Mouse (Mus musculus): ENCODE results near the gene Gm26938.

The Gm26938 gene

GRCm38 (mm10) chr5:139794938-139795337, 31.3 kb downstream of the Gm26938 start:
- DNase-seq (ENCODE audit: low spot score in 2 of 2), result no peak

GRCm38 (mm10) chr5:139794137-139794536, 32.1 kb downstream of the Gm26938 start:
- no peak for DNase-seq (ENCODE audit: low spot score in 2 of 2)

DNA sequence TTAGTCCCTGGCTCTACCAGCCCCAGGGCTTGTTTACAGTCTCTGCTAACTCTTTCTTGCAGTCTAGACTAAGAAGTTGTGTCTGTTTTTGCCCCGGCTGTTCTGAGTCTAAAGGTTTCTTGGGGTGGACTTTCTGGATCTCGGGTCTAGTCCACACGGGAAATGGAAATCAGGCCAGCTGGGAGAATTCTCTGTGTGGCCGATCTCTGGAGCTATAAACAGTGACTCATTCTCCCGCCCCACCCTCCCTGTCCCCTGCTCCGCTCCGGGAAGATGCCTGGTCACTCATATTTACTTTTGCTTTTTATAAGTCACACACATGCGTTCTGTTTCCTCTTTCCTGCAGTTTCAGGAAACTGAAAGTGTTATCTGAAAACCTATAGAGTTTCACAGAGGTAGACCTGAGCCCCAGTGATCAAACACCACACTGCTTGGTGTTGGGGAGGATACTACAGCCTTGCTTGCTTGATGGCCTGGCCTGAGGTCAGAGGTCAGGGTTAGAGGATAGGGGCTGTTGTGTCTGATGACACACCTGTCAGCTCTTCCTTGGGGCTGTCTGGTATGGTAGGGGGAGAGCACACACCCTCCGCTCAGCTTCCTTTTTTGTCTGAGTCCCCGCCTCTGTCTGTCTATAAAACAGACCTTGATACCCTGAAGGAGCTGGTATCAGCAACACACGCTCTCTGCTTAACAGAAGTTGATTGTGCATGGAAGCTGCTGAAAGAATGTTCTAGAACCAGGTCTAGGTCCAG, 32.7 kb downstream of the Gm26938 start:
- no peak for DNase-seq (ENCODE audit: low spot score in 2 of 2)

DNA sequence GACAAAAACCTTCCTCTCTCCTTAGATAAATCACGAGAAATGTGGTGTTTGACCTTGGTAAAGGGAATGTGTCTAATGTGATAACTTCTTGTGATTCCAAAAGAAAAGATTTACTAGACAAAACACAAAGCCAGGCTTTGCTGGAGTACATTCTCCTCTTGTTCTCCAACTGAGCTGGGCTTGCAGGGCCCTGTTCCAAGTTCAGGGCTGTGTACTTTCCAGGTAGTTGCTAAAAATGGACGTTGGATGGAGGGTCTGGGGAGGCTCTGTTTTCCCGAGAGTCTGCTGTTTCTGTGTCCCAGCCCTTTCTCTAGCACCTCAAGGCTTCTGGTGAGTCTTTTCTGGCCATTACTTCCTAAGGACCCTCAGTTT, 33.3 kb downstream of the Gm26938 start:
- no peak for DNase-seq (ENCODE audit: low spot score in 2 of 2)

GRCm38 (mm10) chr5:139792159-139792775, 33.9 kb downstream of the Gm26938 start:
- DNase-seq (ENCODE audit: low spot score in 2 of 2), result no peak

- peak; percentile 92 to 93 for DNase-seq (ENCODE audit: low spot score in 2 of 2)
Observed at GRCm38 (mm10) chr5:139791227-139792158, 34.7 kb downstream of the Gm26938 start, which contains the start of gene Mafk. TSS of gene Mafk (plus strand) at chr5:139791513.

- no peak for DNase-seq (ENCODE audit: low spot score in 2 of 2)
Observed at GRCm38 (mm10) chr5:139789466-139789865, 36.7 kb downstream of the Gm26938 start.

DNA sequence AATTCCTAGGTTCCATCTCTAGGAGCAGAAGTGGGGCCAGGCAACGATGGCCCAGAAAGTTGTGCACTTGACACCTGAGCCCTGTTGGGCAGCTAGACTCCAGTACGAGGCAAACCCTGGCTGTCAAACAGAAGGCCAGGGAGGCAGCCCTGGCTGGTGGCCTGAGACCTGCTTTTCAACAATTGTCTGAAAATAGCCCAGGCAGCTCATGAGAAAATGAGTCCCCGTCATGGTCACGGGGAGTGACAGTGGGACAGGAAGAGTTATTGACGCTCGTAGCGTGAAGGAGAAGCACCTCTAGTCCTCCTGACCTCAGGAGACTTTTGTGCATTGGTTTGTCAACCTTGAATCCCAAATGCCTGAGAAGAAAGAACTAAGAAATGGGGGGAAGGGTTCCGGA, 44.8 kb downstream of the Gm26938 start:
- DNase-seq (ENCODE audit: low spot score in 2 of 2), result no peak

GRCm38 (mm10) chr5:139776966-139777365, 49.2 kb downstream of the Gm26938 start:
- no peak for DNase-seq (ENCODE audit: low spot score in 2 of 2)

DNA sequence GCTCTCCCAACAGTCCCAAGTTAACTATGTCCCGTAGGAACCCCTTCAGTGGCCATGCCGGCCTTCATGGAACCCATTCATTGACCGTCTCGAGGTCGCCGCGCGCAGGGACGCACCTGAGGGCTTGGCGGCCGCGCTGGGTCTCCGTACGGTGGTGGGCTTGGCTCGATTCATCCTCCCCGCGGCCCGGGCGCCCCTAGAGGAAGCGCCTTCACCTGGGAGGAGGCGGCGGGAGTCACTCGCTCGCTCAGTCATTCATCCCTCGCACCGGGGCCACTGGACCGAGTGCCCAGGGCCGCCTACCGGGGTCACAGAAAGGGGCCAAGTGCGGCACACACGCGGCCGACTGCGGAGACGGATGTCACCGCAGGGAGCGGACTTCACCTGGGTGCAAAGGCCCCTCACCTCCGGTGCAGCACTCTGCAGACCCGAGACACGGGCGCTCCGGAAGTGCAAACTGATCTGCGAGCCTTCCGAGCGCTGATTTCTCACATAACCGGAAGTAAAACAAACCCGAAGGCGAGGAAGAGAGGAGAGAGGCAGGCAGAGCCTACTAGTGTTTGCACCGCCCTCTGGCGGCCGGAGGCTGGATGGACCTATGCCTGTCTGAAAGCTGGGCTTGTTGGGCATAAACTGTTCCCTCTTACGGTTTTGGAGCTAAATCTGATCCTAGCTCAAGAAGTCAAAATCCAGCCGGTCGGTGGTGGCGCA, 50.8 kb downstream of the Gm26938 start, which contains the start of gene Ints1:
Gene Ints1, minus strand, starts transcription at position 459 of the 711 bp plus-strand sequence.
- DNase-seq (ENCODE audit: low spot score in 2 of 2), result peak; percentile 89 to 93

DNA sequence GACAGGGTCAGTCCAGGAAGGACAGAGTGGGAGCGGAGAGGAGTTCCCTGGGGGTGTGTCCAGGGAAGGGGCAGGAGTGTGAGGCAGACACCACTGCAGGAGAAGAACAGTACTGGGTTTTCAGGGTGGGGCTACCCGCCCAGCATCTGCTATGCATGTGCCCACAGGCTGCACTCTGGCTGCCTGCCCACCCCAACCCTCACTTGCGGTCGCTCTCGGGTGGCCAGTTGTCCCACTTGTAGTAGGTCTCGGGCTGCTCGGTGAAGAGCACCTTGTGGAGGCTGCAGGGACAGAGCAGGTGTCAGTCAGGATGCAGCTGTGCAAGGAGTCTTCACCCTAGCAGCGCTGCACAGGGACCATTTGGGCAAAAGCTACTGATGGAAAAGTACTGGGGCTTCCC, 58.0 kb downstream of the Gm26938 start:
- DNase-seq (ENCODE audit: low spot score in 2 of 2), result no peak

DNA sequence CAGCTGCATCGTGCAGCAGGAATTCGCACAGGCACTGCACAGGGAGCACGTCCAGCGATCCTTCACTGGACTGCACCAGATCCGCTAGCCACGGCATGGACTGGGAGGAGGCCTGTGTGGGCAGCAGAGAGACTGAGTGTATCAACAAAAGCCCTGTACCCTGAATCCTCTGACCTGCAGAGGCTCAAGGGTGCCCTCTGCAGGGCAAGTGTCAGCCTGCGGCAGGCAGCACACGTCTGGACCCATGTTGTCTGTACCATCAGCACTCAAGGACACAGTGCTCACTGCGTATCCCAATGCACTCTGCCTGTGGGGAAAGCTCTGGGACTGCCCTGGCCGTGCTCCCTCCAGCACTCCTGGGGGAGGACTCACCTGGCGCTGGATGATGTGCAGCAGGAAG, 61.9 kb downstream of the Gm26938 start:
- DNase-seq (ENCODE audit: low spot score in 2 of 2), result no peak

- DNase-seq (ENCODE audit: low spot score in 2 of 2), result no peak
Observed at GRCm38 (mm10) chr5:139758096-139758495, 68.1 kb downstream of the Gm26938 start.
